Mouse (Mus musculus) lung, postnatal 0 days (tissue): Measurements from ENCODE around the gene Prkcb.

Experiments
- CTCF ChIP-seq: IDR thresholded peaks from 2 replicates; pipeline ENCODE4 v1.5.1; 2016; ENCODE audit warnings: antibody characterized with exemption, mild to moderate bottlenecking
- EP300 ChIP-seq: IDR thresholded peaks from 2 replicates; pipeline ENCODE4 v1.6.1; 2016; ENCODE audit warnings: antibody characterized with exemption, mild to moderate bottlenecking, control low read depth

DNA sequence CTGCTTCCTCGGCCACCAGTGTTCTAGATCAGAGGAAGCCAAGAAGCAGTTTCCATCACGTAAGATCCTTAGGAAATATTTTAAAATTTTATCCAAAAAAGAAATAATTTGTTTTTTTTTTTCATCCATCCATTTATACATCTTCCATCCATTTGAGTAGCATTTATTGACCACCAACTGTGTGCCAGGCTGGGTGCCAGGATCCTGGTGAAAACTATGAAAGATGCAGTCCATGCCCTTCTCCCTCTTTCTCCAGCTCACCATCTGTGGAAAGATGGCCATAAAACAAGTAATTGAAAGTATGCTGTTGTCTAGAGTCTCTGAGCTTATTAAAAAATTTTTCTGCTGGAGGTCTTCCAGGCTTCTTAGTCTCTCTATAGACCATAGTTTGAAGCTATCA is 341.8 kb downstream of the Prkcb start:
- no peak for TF ChIP-seq EP300
- no peak for TF ChIP-seq CTCF
